Mouse (Mus musculus): ENCODE results near the gene Snap23. TPM values are rescaled to one million over a fixed set of nuclear protein-coding genes. Genes with fewer than 3 reads are reported as not detected.
"Not testable (repeated sequence)": the region's sequence is repeated elsewhere in the genome, so short reads cannot be mapped to it uniquely, and the experiment has no call there.

Gene Snap23
- total RNA-seq (2021) = 10 to 100 TPM; 20.0 to 21.1 TPM
- long read RNA-seq, experiment 1, partial matches to known transcripts = 0 of 11 reads
- long read RNA-seq, experiment 1, other reads (novel, unspliced or antisense) = 7 of 11 reads
- long read RNA-seq, experiment 2, partial matches to known transcripts = 0 of 4 reads
- long read RNA-seq, experiment 2, other reads (novel, unspliced or antisense) = 1 of 4 reads

GRCm38 (mm10) chr2:120566886-120567797, at the start of gene Snap23:
Gene Snap23 (plus strand): TSS chr2:120567671.
- peak; percentile 87 to 96 for DNase-seq (ENCODE audit: low spot score in 2 of 2)

- DNase-seq (ENCODE audit: low spot score in 2 of 2) = no peak
Measured at GRCm38 (mm10) chr2:120518547-120519210, 48.8 kb upstream of the Snap23 start.

GRCm38 (mm10) chr2:120526771-120527170, 40.7 kb upstream of the Snap23 start:
- no peak for DNase-seq (ENCODE audit: low spot score in 2 of 2)

GRCm38 (mm10) chr2:120529531-120529930, 37.9 kb upstream of the Snap23 start:
- DNase-seq (ENCODE audit: low spot score in 2 of 2) = no peak

DNA sequence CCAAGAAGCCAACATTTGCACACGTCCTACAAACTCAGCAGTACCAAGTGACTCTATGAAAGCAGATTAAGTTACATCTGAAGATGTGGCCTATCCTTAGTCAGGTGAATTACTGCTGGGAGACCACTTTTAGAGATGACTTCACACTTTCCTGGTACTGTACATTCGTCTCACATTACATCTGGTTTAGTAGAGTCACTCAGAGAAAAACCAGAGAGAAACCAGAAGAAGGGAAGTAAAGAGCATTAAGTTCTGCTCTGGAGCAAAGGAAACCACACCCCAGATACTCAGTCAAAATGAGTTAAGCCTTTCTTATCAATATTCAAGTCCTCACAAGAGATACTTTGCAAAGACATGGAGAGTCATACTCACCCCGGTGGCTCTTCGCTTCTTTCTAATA, 36.2 kb upstream of the Snap23 start:
- no peak for DNase-seq (ENCODE audit: low spot score in 2 of 2)

DNA sequence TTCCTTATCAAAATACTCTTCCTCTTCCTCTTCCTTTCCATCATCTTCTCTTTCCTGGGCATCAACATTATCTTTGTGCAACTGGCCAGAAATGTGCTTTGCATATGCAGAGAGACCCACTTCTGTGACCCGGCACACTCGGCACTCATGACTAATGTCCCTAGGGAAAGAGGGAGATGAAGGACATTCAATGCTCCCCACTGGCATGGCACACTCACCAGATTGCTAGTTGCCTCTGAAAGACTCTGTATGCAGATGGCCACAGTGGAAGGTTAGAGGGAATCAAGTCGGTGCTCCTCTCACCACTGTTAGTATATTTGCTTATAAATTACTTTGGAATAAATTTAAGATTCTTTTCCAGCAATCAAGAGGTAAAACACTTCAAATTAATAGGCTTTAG, 28.1 kb upstream of the Snap23 start:
- DNase-seq (ENCODE audit: low spot score in 2 of 2) = no peak

DNA sequence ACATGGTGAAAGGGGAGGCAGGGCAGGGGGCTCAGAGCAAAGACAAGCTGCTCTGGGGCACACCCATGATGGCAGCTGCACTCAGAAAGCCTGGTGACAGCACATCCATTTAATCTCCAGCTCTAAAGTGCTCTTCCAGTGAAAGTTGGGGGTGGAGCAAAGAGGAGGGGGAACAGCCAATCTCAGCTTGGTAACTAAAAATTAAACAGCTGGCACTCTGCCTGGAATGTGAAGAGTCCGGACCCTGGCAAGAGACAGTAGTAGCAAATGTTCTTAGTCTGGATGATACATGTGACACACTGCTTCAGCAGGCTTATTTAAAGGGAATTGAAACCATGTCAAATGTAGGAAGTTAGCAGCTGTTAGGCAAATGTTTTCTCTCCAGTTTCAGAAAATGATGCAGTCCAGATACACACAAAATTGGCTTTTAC, 27.7 kb upstream of the Snap23 start:
- DNase-seq (ENCODE audit: low spot score in 2 of 2) = peak; percentile 69 to 73

GRCm38 (mm10) chr2:120544732-120545131, 22.7 kb upstream of the Snap23 start:
- no peak for DNase-seq (ENCODE audit: low spot score in 2 of 2)

- no peak for DNase-seq (ENCODE audit: low spot score in 2 of 2)
Measured at GRCm38 (mm10) chr2:120556868-120557267, 10.6 kb upstream of the Snap23 start.

DNA sequence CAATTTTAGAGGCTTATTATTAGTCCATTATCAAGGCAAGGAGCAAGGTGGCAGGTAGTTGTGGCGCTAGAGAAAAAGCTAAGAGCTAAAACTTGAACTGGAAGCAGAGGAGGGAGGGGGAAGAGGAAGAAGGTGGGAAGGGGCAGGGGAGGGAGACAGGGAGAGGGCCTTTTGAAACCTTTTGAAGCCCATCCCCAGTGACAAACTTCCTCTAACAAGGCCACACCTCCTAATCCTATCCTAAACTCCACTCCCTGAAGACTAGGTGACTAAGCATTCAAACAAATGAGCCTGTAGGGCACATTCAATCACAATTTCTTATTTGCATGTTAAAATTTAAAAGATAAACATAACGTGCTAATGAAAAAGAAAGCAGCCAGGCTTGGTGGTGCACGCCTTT, 8.7 kb upstream of the Snap23 start:
- no peak for DNase-seq (ENCODE audit: low spot score in 2 of 2)

- DNase-seq (ENCODE audit: low spot score in 2 of 2) = no peak
Measured at GRCm38 (mm10) chr2:120561524-120561923, 5.9 kb upstream of the Snap23 start.

GRCm38 (mm10) chr2:120562859-120563234, 4.6 kb upstream of the Snap23 start:
- DNase-seq (ENCODE audit: low spot score in 2 of 2) = no peak

- peak; percentile 86 to 90 for DNase-seq (ENCODE audit: low spot score in 2 of 2)
Measured at GRCm38 (mm10) chr2:120563235-120563990, 4.1 kb upstream of the Snap23 start, which contains the start of gene Zfp106. Gene Zfp106 (minus strand): TSS chr2:120563843.

DNA sequence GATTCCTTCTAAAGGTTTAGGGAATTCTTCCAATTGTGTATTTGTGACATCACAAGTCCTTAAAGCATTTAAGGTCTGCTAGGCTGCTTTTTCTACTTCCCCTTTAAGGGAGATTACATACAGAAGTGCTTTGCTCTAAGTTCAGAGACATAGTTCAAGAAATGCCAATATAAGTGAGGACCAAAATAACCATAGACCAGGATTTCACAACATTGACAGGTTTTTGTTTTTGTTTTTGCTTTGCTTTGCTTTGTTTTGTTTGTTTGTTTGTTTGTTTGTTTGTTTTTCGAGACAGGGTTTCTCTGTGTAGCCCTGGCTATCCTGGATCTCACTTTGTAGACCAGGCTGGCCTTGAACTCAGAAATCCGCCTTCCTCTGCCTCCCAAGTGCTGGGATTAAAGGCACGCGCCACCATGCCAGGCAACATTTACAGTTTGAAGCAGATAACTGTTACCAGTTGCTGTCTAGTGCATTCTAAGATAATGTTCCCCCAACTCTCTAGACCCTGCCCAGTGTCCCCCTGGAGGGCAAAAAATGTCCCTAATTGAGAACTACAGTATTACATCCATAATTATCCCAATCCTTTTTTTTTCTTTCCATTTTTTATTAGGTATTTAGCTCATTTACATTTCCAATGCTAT, 2.8 kb upstream of the Snap23 start:
- not testable (repeated sequence) for DNase-seq (ENCODE audit: low spot score in 2 of 2)

- no peak for DNase-seq (ENCODE audit: low spot score in 2 of 2)
Measured at GRCm38 (mm10) chr2:120565363-120565762, 2.1 kb upstream of the Snap23 start.

DNA sequence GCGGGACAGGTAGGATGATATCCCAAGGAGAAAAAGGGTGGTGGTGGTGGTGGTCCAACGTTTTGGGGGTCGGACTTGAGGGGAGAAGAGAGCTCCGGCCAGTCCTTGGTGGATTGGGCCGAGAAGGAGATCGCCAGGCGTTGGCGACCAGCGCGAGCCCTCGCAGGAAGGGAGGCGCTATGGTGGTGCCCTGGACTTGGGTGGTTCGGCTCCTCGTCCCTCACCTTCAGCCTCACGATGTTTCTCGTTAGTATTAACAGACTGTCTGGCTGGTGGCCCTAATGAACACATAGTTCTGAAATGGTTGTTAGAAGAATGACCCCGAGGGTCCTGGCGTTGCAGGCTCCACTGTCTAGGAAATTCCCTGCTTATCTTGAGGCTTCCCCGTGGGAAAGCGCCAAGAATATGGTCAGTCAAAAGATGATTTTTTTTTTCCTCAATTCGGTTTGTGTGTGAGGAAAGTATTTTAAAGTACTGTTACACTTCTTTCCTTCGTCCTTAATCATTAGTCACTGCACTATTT, 388 bp downstream of the Snap23 start:
- DNase-seq (ENCODE audit: low spot score in 2 of 2) = no peak

DNA sequence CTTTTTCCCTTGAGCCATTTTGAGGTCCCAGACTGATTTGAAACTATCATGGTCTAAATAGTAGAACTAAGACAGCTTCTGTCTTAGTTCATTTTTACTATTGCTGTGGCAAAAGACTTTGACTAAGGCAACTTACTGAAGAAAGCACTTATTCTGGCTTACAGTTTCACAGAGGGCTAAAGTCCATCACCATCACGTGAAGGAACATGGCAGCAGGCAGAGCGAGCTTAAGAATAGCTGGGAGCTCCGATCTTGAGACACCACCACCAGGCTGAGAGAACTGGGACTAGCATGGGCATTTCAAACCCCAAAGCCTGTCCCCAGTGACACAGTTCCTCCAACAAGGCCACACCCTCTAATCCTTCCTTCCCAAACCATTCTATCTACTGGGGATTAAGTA, 3.6 kb downstream of the Snap23 start:
- DNase-seq (ENCODE audit: low spot score in 2 of 2) = no peak

GRCm38 (mm10) chr2:120572161-120572560, 4.7 kb downstream of the Snap23 start:
- DNase-seq (ENCODE audit: low spot score in 2 of 2) = not testable (repeated sequence)

DNA sequence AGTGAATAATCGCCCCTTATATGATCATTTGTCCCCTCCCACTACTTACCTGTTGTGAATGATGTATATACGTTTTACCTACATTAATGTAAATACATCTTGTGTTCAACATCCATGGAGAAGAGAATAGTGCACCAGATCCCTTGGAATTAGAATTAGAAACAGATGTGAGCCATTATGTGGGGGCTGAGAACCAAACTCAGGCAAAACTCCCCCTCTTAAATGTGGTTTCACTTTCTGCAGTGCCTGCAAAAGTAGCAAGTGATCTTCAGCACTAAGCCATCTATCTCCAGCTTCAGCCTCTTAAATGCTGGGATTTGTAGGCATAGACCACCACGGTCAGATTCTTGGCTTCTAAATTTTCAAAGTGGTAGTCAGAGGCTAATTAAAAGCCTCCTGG, 7.7 kb downstream of the Snap23 start:
- DNase-seq (ENCODE audit: low spot score in 2 of 2) = no peak

DNA sequence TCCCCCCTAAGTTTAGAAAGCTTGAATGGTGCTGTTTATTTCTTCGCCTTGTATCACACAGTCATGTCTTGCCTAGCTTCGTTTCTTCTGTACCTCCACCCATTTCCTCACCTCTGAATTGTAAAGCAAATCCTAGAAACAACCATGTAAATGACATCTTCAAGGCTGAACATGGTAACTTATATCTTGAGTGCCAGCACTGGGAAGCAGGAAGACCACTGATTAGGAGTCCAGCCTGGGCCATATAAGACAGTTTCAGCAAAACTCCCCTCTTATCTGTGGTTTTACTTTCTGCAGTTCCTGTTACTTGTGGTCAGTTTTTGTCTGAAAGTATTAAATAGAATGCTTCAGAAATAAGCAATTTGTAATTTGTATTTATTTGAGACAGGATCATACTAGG, 8.5 kb downstream of the Snap23 start:
- no peak for DNase-seq (ENCODE audit: low spot score in 2 of 2)

Data from left cerebral cortex, adult 18-20 months (tissue).